ENCODE assay signal across 15 mouse cellular contexts in the genomic region with DNA sequence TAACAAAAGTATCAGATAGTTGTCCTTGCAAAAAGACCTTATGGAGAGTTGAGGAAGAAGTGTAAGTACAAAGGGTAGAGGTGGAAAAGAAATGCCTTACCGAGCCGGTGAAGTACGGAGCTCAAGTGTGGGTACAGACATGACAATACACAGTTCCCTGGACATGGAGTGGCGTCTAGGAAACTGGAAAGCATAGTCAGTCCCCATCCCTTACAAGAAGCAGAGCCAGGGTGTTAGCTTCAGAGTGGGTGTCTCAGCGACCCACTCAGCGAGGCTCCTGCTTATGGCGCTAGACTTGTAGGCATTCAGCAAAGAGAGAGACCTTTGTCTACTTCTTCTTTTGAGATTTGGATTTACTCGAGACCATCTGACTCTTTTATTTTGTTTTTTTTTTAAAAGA.
DNase-seq lines count a peak whose midpoint lies in the region; ATAC-seq and TF ChIP-seq lines count a peak whose summit lies in the region.
"Had no signal": no experiment of that assay in that cellular context is flagged by ENCODE, and none has a peak within 500 bp of the region (broad histone marks: within the 10 kb centered on the region; RNA-seq: fewer than 3 reads in every experiment).

No protein-coding gene starts in this region.

- peak; percentile 50 for DNase-seq in heart, adult 11 months
- DNase-seq in heart, postnatal 25 days (ENCODE audit: low spot score) = no peak
- DNase-seq in midbrain, embryonic 10.5 days (ENCODE audit: low spot score) = no peak
- DNase-seq in lung, adult 2 months = no peak
- DNase-seq: adrenal gland, postnatal 10 days; kidney, adult 18-20 months; kidney, postnatal 36 days had no signal

- TF ChIP-seq POLR2A in lung, adult 2 months (IDR thresholded peaks at IDR 0.05; ENCODE audit: borderline replicate concordance, extremely low read depth, low read depth, low read length) = no peak

- H3K27me3 ChIP-seq in forebrain, embryonic 16.5 days (replicated peaks; ENCODE audit: control insufficient read depth, insufficient read depth, low read length) = no peaks in the 10 kb centered on the region
- H3K27me3 ChIP-seq in midbrain, embryonic 10.5 days (ENCODE audit: low read depth, poor library complexity, severe bottlenecking) = peaks cover 16% of the 10 kb centered on the region; the same call in 1 of the 2 replicates
- H3K27me3 ChIP-seq in neural tube, embryonic 14.5 days (ENCODE audit: control insufficient read depth, insufficient read depth, low read length) = no peaks in the 10 kb centered on the region
- H3K27me3 ChIP-seq in liver, embryonic 12.5 days (replicated peaks) = no peaks in the 10 kb centered on the region
- H3K27me3 ChIP-seq in heart, embryonic 12.5 days (replicated peaks) = no peaks in the 10 kb centered on the region
- H3K27me3 ChIP-seq: embryonic facial prominence, embryonic 15.5 days; limb, embryonic 12.5 days had no signal

- peak overlapping the region; percentile 85 for H3K27ac ChIP-seq in forebrain, embryonic 16.5 days (ENCODE audit: low read length)
- H3K27ac ChIP-seq in midbrain, embryonic 10.5 days (replicated peaks) = peak overlapping the region; percentile 76
- H3K27ac ChIP-seq in neural tube, embryonic 14.5 days (ENCODE audit: low read depth, low read length) = peak overlapping the region; percentile 88
- no peak overlapping the region for H3K27ac ChIP-seq in liver, embryonic 12.5 days
- no peak overlapping the region for H3K27ac ChIP-seq in heart, embryonic 12.5 days (ENCODE audit: poor library complexity, severe bottlenecking)
- H3K27ac ChIP-seq: embryonic facial prominence, embryonic 15.5 days; limb, embryonic 12.5 days; macrophage had no signal

- no peak for TF ChIP-seq CTCF in lung, adult 2 months (IDR thresholded peaks at IDR 0.05; ENCODE audit: insufficient read depth, low read length)

- H3K9ac ChIP-seq in forebrain, embryonic 16.5 days (replicated peaks; ENCODE audit: low read depth, low read length) = no peak overlapping the region
- no peak overlapping the region for H3K9ac ChIP-seq in neural tube, embryonic 14.5 days (replicated peaks; ENCODE audit: low read depth, low read length)
- no peak overlapping the region for H3K9ac ChIP-seq in liver, embryonic 12.5 days
- H3K9ac ChIP-seq in heart, embryonic 12.5 days = no peak overlapping the region
- H3K9ac ChIP-seq: embryonic facial prominence, embryonic 15.5 days; limb, embryonic 12.5 days had no signal

- ATAC-seq in forebrain, embryonic 16.5 days = no peak
- ATAC-seq in neural tube, embryonic 14.5 days (ENCODE audit: low read depth) = no peak
- ATAC-seq in liver, embryonic 12.5 days = no peak
- no peak for ATAC-seq in heart, embryonic 12.5 days (ENCODE audit: insufficient number of reproducible peaks, low FRiP score)

- 70% methylated on average over 8 of the region's 8 CpGs for WGBS in forebrain, embryonic 16.5 days
- 84% methylated on average over 8 of the region's 8 CpGs for WGBS in midbrain, embryonic 10.5 days
- WGBS in neural tube, embryonic 14.5 days = 71% methylated on average over 8 of the region's 8 CpGs
- WGBS in liver, embryonic 12.5 days (ENCODE audit: insufficient replicate concordance) = 74% methylated on average over 8 of the region's 8 CpGs
- 84% methylated on average over 8 of the region's 8 CpGs for WGBS in lung, adult 2 months
- WGBS in heart, embryonic 12.5 days = 81% methylated on average over 8 of the region's 8 CpGs

- H3K4me1 ChIP-seq in forebrain, embryonic 16.5 days (replicated peaks; ENCODE audit: control insufficient read depth, insufficient read depth, low read length) = peaks cover 25% of the 10 kb centered on the region
- peaks cover 32% of the 10 kb centered on the region for H3K4me1 ChIP-seq in midbrain, embryonic 10.5 days
- peaks cover 27% of the 10 kb centered on the region for H3K4me1 ChIP-seq in neural tube, embryonic 14.5 days (ENCODE audit: control insufficient read depth, insufficient read depth, low read length)
- no peaks in the 10 kb centered on the region for H3K4me1 ChIP-seq in liver, embryonic 12.5 days
- H3K4me1 ChIP-seq in lung, adult 2 months (ENCODE audit: control insufficient read depth, insufficient read depth, low read length) = no peaks in the 10 kb centered on the region
- peaks cover 6% of the 10 kb centered on the region; the same call in 1 of the 2 replicates for H3K4me1 ChIP-seq in heart, embryonic 12.5 days (replicated peaks)

- no peak overlapping the region for H3K4me3 ChIP-seq in forebrain, embryonic 16.5 days (replicated peaks; ENCODE audit: low read length)
- H3K4me3 ChIP-seq in midbrain, embryonic 10.5 days = no peak overlapping the region
- H3K4me3 ChIP-seq in neural tube, embryonic 14.5 days (ENCODE audit: low read depth, low read length) = no peak overlapping the region
- no peak overlapping the region for H3K4me3 ChIP-seq in liver, embryonic 12.5 days
- H3K4me3 ChIP-seq in lung, adult 2 months (replicated peaks; ENCODE audit: extremely low read depth, low read depth, low read length) = no peak overlapping the region
- no peak overlapping the region for H3K4me3 ChIP-seq in heart, embryonic 12.5 days
- H3K4me3 ChIP-seq: embryonic facial prominence, embryonic 15.5 days; limb, embryonic 12.5 days; myocyte had no signal

- intact Hi-C loops in heart, postnatal 25 days (cut with DNase I) = no loop called here

- H3K36me3 ChIP-seq in forebrain, embryonic 16.5 days (ENCODE audit: control insufficient read depth, insufficient read depth) = no peaks in the 10 kb centered on the region
- H3K36me3 ChIP-seq in midbrain, embryonic 10.5 days = no peaks in the 10 kb centered on the region
- H3K36me3 ChIP-seq in neural tube, embryonic 14.5 days (ENCODE audit: control insufficient read depth, insufficient read depth, low read length) = no peaks in the 10 kb centered on the region
- no peaks in the 10 kb centered on the region for H3K36me3 ChIP-seq in liver, embryonic 12.5 days
- H3K36me3 ChIP-seq in heart, embryonic 12.5 days = no peaks in the 10 kb centered on the region
- H3K36me3 ChIP-seq: embryonic facial prominence, embryonic 15.5 days; limb, embryonic 12.5 days had no signal

- H3K9me3 ChIP-seq in forebrain, embryonic 16.5 days (ENCODE audit: control insufficient read depth, low read length) = no peaks in the 10 kb centered on the region
- H3K9me3 ChIP-seq in midbrain, embryonic 10.5 days (replicated peaks) = peaks cover 1% of the 10 kb centered on the region
- H3K9me3 ChIP-seq in neural tube, embryonic 14.5 days (ENCODE audit: control insufficient read depth, low read length) = no peaks in the 10 kb centered on the region
- H3K9me3 ChIP-seq in liver, embryonic 12.5 days (replicated peaks) = no peaks in the 10 kb centered on the region
- H3K9me3 ChIP-seq in heart, embryonic 12.5 days (replicated peaks) = no peaks in the 10 kb centered on the region
- H3K9me3 ChIP-seq: embryonic facial prominence, embryonic 15.5 days had no signal

- H3K4me2 ChIP-seq in forebrain, embryonic 16.5 days (ENCODE audit: low read length) = no peak overlapping the region
- no peak overlapping the region for H3K4me2 ChIP-seq in neural tube, embryonic 14.5 days (ENCODE audit: low read depth, low read length)
- H3K4me2 ChIP-seq in liver, embryonic 12.5 days = no peak overlapping the region
- no peak overlapping the region for H3K4me2 ChIP-seq in heart, embryonic 12.5 days
- H3K4me2 ChIP-seq: embryonic facial prominence, embryonic 15.5 days; limb, embryonic 12.5 days had no signal

Comparison
In these comparisons a context has a peak if more than half of its experiments do, and no peak if none do; other contexts are left out.
1. H3K27ac ChIP-seq: peak in forebrain, embryonic 16.5 days (single experiment), midbrain, embryonic 10.5 days (single experiment) and neural tube, embryonic 14.5 days (single experiment); none in liver, embryonic 12.5 days (single experiment) and heart, embryonic 12.5 days (single experiment).